Mouse (Mus musculus): Measurements from ENCODE around the gene Slc4a10.

Gene Slc4a10

DNA sequence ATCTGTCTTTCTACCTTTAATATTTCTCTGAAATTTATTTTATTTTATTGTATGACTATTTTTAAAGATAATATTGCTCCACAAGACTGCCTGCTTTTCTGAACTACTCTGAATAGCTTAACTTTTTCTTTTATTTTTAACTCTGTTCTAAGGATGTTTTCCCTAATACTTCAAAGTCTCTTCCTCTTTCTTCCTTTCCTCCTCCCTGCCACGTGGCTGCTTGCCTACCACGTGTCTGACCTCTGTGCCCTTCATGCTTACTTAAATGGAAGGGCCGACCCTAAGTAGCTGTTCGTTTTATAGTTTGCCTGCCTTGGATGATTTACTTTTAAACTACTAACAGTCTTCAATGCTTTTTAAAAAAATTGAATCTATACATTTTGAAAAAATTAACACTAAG, 225.6 kb downstream of the Slc4a10 start:
- intact Hi-C loops (cut with DNase I): no loop called here

DNA sequence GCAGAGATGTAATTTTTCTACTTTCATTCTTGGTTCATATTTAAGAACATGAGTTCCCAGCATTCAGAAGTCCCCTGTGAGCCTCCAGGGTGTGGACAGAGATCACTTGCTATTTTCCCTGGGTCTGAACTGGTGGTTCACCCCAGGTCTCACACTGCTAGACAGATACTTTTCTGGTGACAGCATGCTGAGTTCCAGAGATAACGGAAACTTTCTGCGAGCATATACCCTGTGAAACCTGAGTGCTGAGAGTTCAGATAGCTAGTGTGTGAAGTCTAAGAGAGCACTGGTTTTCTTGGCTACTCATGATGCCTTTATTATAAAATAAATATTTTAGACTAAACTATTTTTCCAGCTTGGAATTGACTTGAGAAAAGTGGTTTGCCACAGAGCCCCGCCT, 232.5 kb downstream of the Slc4a10 start:
- intact Hi-C loops (cut with DNase I): no loop called here

DNA sequence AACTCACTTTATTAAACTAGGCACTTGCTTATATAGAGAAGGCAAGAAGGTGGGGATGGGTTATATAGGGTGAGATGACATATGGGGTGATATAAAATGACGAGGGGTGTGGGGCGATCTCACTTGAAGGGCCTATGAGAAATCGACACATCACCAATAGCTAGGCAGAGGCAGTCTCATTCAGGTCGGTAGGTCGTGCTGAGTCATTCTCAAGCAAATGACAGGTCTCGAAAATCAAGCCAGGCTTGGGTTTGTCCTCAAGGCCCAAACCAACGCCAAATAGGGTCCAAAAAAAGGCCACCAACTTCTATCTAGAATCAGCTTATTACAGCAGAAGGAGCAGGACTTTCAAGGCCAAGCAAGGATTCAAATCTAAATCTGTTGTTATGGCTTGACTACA, 233.5 kb downstream of the Slc4a10 start:
- intact Hi-C loops (cut with DNase I): loop anchor here (10.0 kb wide), 1 partner anchor 635 kb away; no protein-coding TSS in a partner anchor

DNA sequence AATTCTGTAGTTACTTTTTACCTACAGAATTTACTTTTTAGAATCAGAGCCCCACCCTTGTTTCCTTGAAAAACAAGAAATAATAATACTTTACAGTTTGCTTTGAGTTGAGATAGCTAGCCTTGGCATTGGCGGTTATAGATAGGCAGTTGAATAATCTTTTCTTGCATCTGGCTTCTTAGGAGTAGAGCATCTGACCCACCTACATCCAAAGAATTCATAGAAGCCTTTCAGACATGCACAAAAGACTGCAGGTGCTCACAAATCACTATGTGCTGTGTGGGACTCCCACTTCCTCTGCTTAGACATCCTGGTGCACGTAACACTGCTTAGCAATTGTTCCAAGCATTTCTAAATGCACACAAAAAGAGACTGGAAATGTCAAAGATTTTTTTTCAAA, 238.8 kb downstream of the Slc4a10 start:
- intact Hi-C loops (cut with DNase I): loop anchor here (10.0 kb wide), 1 partner anchor 640 kb away; no protein-coding TSS in a partner anchor

DNA sequence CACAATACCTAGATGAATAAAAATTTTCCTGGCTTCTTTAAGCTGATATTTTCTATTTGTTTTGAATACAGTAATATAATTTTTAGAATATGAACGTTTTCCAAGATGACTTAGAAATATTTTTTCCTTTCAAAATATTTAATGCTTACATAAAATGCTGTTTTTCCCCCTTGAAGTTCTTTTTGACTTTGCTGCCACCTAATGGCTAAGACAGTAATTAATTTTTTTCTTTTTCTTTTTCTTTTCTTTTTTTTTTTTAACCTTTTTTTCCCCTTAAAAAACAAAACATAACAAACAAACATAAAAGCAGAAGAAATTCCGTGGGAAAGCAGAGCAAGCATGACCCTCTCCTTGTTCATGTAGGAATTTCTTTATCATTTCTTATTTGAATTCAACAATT, 239.6 kb downstream of the Slc4a10 start:
- intact Hi-C loops (cut with DNase I): loop anchor here (2.0 to 10.0 kb wide), 2 partner anchors 299 to 641 kb away; no protein-coding TSS in a partner anchor

DNA sequence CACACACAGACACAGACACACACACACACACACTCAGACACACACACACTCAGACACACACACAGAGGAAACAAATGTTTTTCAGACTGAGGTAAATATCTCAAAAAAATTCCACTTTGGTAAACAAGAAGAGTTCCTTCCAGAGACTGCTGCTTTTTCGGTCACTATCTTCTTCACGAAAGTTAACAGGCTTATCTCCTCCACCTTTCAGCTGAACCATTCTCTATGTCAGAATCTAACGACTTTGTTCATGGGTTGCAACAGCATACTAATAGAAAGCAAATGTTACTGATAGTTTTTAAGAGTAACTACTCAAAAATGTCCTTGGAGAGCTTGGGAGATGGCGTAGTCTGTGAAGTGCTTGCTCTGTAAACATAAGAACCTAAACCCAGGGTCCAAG, 241.3 kb downstream of the Slc4a10 start:
- intact Hi-C loops (cut with DNase I): loop anchor here (2.0 to 10.0 kb wide), 2 partner anchors 301 to 643 kb away; no protein-coding TSS in a partner anchor

DNA sequence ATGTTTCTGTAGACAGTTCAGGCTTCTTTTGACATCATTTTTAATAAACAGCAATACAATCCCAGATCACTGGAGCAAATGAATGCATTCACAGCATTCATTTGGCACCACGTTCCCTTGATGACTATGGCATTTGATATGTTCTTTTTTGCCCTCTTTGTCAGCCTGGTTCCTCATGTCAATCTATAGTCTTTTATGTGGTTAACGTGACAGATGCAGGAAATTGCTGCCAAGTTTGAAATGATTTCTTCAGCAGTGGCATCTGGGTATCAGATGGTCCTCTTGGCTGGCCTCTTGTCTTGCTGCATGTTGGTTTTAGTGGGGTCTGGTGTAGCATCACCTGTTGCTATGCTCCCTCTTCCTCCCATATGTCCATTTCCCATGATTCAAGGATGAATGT, 247.6 kb downstream of the Slc4a10 start:
- intact Hi-C loops (cut with DNase I): no loop called here

DNA sequence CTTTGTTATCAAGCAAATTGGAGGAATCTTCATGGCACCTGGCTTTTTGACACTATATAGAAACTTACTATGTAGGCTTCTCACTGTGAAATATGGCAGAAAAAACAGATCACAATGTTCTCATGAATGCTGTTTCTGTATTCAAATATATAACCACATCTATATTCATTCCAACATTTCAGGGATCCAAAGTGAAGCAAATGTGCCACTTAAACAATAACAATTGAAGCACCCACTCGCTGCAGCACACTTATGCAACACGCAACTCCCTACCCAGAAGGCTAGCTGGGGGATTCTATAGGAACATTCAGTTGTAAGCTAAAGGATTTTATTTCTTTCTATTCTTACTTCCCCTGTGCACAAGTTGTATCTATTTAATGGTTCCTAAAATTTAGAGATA, 255.5 kb downstream of the Slc4a10 start:
- intact Hi-C loops (cut with DNase I): no loop called here

DNA sequence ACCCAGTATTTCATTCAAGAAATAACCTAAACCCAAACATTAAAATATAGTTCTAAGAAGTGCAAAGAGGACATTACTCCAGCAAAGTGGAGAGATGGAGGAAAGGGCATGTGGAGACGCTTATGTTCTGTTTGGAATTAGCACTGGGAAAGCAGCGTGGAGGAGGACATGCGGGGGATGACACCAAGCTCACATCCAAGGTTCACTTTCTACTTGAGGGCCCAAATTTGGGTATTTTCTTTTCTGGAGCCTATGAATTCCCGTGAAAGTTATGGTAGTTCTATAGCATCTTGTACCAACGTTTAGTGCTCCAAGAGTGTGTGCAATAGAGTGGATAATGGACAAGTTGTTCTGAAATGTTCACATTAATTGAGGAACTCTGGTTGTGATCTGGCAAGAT, 260.7 kb downstream of the Slc4a10 start:
- intact Hi-C loops (cut with DNase I): no loop called here

DNA sequence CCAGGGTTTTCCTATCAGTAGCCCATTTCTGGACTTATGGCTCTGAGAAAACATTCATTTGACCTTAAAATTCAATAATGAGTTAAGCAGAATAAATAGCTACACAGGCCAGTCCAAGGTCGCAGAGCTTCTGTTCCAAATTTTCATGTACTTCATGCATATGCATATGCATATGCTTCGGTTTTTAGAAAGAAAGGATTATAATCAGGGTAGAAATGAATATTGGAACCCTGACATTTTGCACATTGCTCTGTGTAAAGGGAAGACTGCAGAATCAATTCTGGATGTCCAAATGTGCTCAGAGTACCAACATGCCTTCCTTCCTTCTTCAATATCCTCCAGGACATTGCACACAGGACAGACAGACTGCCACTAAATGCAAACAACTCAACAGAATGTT, 261.2 kb downstream of the Slc4a10 start:
- intact Hi-C loops (cut with DNase I): no loop called here

DNA sequence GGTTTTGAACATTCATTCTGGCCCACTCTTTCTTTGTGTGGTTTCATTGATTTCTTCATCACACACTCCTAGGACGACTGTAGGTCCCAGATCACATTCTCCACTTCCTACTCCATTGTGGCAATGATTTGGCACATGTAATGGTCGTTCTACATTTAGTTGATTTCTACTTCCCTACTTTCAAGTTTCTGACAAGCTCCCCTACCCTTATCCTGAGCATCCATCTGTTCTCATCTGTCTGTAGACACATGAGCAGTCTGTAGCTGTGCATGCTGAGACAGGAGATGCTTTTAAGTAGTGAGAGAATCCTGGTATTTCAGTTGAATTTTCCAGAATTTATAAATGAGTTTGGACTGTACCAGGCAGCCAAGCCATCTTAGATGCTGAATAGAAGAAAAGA, 270.7 kb downstream of the Slc4a10 start:
- intact Hi-C loops (cut with DNase I): no loop called here

DNA sequence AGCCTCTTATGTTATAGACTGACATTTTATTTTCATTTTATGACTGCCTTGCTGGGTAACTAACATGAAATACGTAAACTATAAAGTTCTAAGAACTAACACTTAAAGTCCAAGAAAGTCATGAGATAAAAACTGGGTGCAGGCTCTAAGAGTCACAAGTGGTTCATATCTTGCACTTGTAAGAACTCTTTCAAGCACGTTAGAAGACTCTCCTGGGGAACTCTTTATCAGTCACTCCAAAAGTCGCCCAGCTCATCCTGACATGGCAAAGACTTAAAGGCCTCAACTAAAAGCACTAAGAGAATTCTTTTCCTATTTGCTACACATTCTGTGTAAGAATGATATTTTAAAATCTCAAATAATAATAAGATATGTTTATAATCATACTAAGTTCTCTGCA, 273.2 kb downstream of the Slc4a10 start:
- intact Hi-C loops (cut with DNase I): no loop called here

DNA sequence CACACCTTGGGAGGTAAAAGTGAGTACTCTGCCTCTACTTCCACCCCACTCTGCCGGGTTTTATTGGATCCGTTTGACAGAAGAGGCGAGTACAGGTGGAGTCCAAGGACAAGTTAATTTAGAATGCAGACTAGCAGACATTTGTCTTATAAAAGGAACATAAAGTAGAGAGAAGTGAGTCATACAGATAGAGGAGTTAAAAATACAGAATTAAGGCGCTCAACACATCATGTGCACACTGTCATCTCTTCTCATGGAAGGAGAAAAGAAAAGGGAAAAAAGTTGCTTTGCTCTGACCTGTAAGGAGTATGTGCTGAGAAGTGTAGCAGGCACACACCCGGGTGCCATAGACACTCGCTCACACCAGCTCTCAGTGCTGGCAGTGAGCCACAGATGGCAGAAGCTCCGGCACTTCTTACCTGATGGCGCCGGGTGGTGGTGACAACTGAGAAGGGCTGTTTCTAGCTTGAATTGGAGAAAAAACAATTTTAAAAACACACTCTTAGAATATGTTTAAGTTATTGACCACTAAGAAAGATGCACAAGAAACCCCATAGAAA, 276.9 kb downstream of the Slc4a10 start:
- intact Hi-C loops (cut with DNase I): no loop called here

DNA sequence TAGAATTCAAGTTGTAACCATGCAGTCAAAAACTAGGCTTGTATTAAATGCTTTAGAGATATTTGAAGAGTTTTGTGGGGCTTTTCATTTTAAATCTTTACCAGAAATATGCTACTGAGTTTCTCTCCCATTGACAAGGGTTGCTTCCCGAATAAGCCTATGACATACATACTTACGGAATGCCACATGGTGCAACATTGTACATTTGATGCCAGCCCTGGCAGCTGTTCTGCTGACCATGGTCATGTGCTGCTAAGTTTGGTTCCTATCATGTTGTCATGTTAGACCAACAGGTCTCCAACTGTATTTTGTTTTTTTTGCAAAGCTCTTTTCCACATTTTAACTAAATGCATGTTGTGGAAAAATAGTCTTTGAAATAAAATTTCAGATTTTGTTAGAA, 279.1 kb downstream of the Slc4a10 start:
- intact Hi-C loops (cut with DNase I): no loop called here

DNA sequence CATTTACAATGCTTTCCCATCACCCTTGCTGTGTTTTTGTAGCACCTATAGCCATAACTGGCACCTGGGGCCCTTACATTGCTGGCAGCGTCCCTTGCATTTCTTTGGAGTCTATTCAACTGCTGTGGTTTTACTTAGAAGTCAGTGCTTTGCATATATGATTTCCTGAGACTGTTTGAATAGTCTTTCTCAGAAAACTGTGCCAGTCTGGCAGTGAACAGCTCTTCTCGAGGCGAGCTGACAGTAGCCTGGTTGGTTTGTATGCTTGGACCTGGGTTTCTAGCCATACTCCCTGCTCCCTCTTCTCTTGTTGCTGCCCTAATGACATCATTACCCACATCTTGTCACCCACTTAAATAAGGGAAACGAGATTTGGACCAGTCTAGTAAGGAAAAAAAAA, 285.7 kb downstream of the Slc4a10 start:
- intact Hi-C loops (cut with DNase I): no loop called here

DNA sequence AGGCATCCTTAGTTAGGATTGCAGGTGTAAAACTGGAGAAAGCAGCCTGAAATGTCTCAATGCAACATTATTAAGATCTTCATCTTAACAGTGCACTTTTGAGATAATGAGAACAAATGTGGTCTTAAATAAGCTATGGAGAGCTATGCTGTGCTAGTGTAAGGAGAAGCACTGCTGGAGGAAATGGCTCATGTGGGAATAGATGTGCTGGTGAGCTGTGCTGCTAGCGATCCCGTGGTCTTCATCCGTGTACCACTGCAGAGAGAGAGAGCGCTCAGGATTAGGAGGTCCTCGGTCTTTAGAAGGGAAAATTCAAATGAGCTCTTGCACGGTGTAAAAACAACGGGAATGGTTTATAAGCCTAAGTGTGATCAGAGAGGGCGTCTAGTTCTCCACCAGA, 286.2 kb downstream of the Slc4a10 start:
- intact Hi-C loops (cut with DNase I): no loop called here

DNA sequence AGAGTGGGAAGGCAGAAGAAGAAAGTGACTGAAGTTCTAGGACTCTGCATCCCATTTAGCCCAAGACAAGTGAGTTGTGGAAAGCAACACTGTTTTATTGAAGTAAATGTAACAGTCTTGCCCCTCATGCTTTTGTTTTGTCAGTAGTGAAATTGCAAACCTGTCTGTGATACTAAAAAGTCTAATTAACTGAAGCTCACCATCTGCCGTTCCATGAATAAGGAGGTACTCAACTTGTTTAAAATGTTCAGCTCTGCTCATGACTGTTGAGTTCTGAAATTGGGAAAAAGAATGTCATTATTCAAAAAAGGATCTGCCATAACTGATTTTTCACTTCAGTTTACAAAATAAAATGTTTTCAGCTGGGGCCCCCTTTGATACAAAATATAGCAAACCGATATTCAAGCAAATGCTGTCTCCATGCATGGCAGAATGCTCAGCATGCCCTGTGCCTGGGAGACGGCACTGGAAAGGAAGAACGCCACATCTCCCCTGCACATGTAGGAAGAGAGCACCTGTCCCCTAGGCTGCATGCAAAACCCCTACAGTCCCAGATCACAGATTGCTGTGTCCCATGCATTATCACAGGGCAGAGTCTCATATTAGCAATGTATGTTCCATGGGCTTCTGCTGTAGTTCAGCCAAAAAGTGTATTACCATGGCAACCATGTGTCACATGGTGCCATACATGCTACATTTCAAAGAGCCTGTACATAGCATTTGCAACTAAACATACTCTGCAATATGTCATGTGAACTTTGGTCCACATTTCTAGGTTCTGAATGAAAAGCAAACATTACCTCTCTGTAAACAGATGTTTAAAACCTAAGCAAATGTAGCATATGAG, 288.4 kb downstream of the Slc4a10 start:
- intact Hi-C loops (cut with DNase I): no loop called here

DNA sequence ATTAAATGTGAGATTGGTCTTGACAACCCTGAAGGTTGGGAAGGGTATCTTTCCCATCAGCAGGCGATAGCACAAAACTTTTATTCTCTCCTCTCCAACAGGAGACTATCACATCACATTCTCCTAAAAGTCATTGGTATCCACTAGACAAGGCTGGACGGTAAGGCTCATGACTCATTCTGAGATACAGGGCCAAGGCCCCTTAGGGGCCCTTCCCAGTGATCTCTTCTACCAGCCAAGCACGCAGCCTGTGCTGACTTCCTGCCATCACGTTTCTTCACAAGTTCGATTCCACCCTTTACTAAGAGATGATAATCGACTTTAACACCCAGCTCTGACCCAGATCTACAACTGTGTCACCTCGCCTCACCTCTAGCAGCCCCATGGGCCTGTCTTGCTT, 290.8 kb downstream of the Slc4a10 start:
- intact Hi-C loops (cut with DNase I): no loop called here

DNA sequence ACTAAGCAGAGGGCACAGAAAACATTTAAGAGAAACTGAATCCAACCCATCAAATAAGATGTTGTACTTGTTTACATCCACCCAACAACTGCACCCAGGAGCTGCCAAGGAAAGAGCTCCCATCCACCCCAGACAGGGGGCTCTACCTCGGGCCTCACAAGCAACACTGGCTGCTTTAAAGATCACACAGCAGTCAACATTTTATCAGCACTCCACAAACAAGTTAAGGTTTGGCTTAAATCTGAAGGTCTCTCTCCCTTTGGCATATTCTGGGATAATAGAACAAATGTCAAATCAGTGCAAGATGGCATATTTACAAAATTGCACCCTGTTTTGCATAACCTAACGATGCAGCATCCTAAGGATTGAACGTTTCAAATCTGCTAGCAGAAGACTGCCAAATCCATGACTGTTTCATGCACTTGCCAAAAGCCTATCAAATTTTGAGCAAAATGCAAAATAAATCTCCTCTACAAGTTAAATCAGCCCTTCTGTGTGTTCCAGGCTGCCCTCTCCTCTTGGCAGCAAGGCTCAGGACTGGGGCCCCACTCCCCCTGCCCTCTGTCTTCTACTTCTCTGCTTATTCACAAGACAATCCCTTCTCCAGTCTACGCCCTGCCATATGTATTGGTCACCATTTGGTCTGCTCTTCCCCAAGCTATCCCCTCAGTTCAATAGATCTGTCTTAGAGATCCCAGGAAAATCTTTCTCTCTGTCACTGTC, 293.1 kb downstream of the Slc4a10 start:
- intact Hi-C loops (cut with DNase I): no loop called here

DNA sequence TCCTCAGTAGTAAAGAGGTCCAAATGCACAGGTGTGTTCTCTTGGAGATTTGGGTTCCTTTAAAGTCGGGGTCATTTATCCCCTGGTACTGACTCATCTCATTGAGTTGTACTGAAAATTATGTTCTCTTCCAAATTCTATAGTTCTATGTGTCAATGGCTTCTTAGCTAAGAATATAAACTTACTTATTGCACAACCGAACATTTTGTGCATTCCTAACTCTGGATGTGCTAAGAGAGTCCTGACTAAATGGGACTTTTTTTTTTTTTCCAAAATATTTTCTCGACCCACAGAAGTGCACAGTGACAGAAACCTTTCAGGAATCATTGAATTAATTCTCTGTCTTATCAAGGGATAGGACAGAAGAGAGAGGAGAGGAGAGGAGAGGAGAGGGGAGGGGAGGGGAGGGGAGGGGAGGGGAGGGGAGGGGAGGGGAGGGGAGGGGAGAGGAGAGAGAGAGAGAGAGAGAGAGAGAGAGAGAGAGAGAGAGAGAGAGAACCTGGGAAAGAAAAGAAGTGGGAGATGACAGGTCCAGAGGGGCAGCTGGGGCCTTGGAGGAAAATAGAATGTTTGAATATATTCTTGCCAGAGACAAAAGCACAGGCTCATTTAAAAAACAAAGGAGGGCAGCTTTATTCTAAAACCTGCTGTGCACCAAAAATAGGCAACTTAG, 294.9 kb downstream of the Slc4a10 start:
- intact Hi-C loops (cut with DNase I): no loop called here

DNA sequence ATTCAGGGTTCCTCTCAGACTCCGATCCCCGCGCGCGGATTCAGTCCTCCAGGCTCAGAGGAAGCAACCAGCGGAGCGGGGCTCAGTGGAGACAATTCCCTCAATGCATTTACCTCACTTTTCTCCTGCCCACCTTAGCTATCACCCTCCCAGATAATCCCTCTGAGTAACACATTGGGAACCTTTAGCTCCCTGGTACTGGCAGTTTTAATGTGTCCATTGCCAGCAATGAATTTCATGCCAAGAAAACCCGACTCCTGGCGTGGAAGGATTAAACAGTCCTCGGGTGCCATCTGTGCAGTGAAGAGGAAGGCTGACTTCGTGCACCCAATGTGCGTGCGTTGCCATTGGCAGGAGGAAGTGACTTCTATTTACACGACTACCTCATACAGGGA, 295.5 kb downstream of the Slc4a10 start:
- intact Hi-C loops (cut with DNase I): no loop called here

DNA sequence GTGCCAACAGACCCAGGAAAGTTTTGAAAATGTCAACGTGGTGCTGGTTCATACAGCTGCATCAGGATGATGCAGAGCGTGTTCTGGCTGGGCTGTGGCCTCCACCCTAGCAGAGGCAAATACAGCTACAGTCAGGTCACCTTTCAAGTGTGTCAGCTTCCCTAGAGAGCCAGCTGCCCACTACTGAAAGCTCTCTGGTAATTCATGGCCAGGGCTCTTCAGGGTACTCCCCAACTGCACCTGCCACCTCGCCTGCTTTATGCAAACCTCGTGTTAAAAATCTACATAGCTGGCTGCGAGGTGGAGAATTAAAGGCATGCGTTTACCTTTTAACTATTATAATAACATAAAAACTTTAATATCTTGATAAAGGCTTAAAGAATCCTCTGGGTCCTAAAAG, 298.1 kb downstream of the Slc4a10 start:
- intact Hi-C loops (cut with DNase I): no loop called here
